Mouse (Mus musculus) limb, embryonic 12.5 days (tissue): ENCODE measurements around the gene H13. TPM values are rescaled to one million over a fixed set of nuclear protein-coding genes. Genes with fewer than 3 reads are reported as not detected.

Experiments
- ATAC-seq: fragments of 200-750 bp; cut with Nextera tagmentation; 2 replicates; pipeline ENCODE4 v1.8.0; 2017; ENCODE audit warnings: low read depth, moderate TSS enrichment; ENCODE audit not compliant: insufficient number of reproducible peaks, insufficient read depth, low FRiP score, low TSS enrichment
- H3K27ac ChIP-seq: fragments of 300-500 bp; sonication (generic); 2 replicates; pipeline ENCODE4 v1.5.1; 2016; ENCODE audit warnings: mild to moderate bottlenecking, moderate library complexity
- H3K27me3 ChIP-seq: fragments of 300-500 bp; sonication (generic); 2 replicates; pipeline ENCODE4 v1.6.1; 2016; ENCODE audit warnings: mild to moderate bottlenecking, moderate library complexity
- H3K36me3 ChIP-seq: fragments of 300-500 bp; sonication (generic); 2 replicates; pipeline ENCODE4 v1.6.1; 2016; ENCODE audit warnings: mild to moderate bottlenecking, moderate library complexity
- H3K4me1 ChIP-seq: fragments of 300-500 bp; sonication (generic); replicated peaks from 2 replicates; pipeline ENCODE4 v1.6.1; 2016
- H3K4me2 ChIP-seq: fragments of 300-500 bp; sonication (generic); 2 replicates; pipeline ENCODE4 v1.6.1; 2016; ENCODE audit warnings: mild to moderate bottlenecking, moderate library complexity
- H3K4me3 ChIP-seq: fragments of 300-500 bp; sonication (generic); replicated peaks from 2 replicates; pipeline ENCODE4 v1.5.1; 2016; ENCODE audit warnings: mild to moderate bottlenecking
- H3K9ac ChIP-seq: fragments of 300-500 bp; sonication (generic); replicated peaks from 2 replicates; pipeline ENCODE4 v1.6.1; 2016; ENCODE audit warnings: mild to moderate bottlenecking, moderate library complexity
- H3K9me3 ChIP-seq: fragments of 300-500 bp; sonication (generic); 2 replicates; pipeline ENCODE4 v1.6.1; 2016; ENCODE audit warnings: mild to moderate bottlenecking, moderate library complexity
- WGBS: fragments of 180-500 bp; shearing (Covaris S2); methylation state at CpG from one replicate; pipeline ENCODE4 v1.1.7; 2016; 5-methylcytosine and 5-hydroxymethylcytosine counted together
- polyA plus RNA-seq: library from polyadenylated mRNA; unstranded; fragments of >200 nt; fragmentation: Nextera tagmentation; extraction: Ambion mirVana; gene quantifications from 2 replicates; pipeline ENCODE4 v1.2.1, GENCODE M21; 2016

Gene H13
- polyA plus RNA-seq, 1 experiment from 2014 or later: 135 TPM

DNA sequence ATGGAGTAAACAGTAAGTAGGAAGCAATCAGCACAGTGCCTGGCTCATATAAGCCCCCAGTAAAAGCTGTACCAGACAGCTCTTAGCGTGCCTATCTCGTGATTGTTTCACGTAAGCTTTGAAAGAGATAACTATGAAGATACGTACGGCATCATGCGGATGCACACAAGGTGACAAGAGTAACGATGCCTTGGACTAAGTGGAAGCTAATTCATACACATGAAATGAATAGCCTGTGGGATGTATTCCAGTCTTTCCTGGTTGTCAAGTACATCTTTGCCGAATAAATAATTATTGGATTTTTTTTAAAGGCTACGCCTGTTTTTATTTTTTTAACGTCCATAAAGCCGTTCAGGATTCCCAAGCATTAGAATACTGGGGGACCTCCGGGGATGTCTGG, 17.1 kb downstream of the H13 start:
- Histone ChIP-seq H3K9ac (no peak overlapping the region), H3K4me1 (peaks cover 14% of the 10 kb centered on the region; the same call in 1 of the 2 replicates), H3K27me3 (no peaks in the 10 kb centered on the region), H3K36me3 (peaks cover 99% of the 10 kb centered on the region), H3K27ac (0 out of 2 replicates have a peak overlapping the region, but pooled peaks have one; percentile 35), H3K4me2 (peak overlapping the region; percentile 66), H3K4me3 (peak overlapping the region; percentile 45), H3K9me3 (peaks cover 17% of the 10 kb centered on the region; the same call in 1 of the 2 replicates)
- ATAC-seq: no peak; the same call in 1 of the 2 replicates
- 61% methylated on average over 12 of the region's 12 CpGs for WGBS

GRCm38 (mm10) chr2:152686806-152687267, 17.6 kb downstream of the H13 start, which contains the start of gene Mcts2:
Gene Mcts2, plus strand, starts transcription at chr2:152687035.
- peaks cover 99% of the 10 kb centered on the region for H3K36me3 ChIP-seq
- H3K27ac ChIP-seq: 0 out of 2 replicates have a peak within 1 kb of the TSS, but pooled peaks have one; percentile 35
- peaks cover 14% of the 10 kb centered on the region; the same call in 1 of the 2 replicates for H3K4me1 ChIP-seq
- peaks cover 17% of the 10 kb centered on the region; the same call in 1 of the 2 replicates for H3K9me3 ChIP-seq
- peak within 1 kb of the TSS; percentile 47 for H3K9ac ChIP-seq
- ATAC-seq: peak; percentile 91
- H3K4me3 ChIP-seq: peak within 1 kb of the TSS; percentile 45
- 46% methylated on average over 45 of the region's 45 CpGs for WGBS
- peak within 1 kb of the TSS; percentile 66 for H3K4me2 ChIP-seq
- no peaks in the 10 kb centered on the region for H3K27me3 ChIP-seq

DNA sequence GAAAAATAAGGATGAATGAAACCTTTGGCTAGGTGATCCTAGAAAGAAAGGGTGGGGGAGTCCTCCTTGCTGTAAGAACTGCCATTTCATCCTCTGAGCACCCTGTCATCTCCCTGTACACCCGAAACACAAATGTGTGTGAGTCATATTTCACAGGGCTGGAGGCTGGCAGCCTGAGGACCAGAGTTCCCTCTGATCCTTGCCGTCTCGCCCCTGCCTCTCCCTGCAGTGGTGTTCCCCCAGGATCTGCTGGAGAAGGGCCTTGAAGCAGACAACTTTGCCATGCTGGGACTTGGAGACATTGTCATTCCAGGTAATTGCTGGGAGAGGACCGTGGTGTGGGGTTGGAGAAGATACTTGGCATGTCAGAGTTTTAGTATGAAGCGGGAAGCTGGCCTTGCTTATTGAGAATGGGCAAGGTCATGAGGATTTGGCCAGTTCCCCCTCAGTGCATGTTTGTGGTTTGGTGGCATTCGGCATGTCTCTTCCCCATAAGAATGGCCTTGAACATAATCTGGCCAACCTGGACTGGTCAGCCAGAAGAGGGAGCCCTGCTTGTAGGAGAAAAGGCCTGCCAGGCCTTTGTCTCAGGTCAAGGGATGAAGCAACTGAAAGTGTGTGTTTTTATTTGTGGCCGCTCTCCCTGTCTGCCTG, 22.4 kb downstream of the H13 start:
- Histone ChIP-seq H3K36me3 (peaks cover 85% of the 10 kb centered on the region), H3K4me3 (no peak overlapping the region), H3K9ac (no peak overlapping the region), H3K4me2 (no peak overlapping the region), H3K27me3 (no peaks in the 10 kb centered on the region), H3K27ac (peak overlapping the region; percentile 56; the same call in 1 of the 2 replicates), H3K4me1 (peaks cover 25% of the 10 kb centered on the region), H3K9me3 (peaks cover 5% of the 10 kb centered on the region; the same call in 1 of the 2 replicates)
- WGBS: 83% methylated on average over 7 of the region's 7 CpGs
- ATAC-seq: no peak

DNA sequence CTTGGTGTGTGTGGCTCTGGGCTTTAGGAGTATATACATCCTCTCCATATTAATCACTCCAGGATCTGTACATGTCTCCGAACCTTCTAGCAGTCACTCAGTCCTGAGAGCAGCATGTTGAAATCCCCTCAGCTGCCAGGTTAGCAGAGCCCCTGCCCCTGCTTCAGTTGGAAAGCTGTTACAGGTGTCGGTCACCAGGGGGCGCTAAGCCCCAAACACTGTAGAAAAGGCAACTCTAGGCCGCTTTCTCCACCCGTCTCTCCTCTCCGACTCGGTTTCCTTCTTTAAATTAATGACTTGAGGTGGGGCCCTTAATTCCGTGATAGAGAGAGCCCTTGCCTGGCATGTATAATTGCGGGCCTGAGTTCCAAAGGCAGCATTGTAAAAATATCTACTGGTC, 24.0 kb downstream of the H13 start:
- Histone ChIP-seq H3K36me3 (peaks cover 83% of the 10 kb centered on the region), H3K27ac (0 out of 2 replicates have a peak overlapping the region, but pooled peaks have one; percentile 62), H3K4me1 (peaks cover 17% of the 10 kb centered on the region), H3K27me3 (no peaks in the 10 kb centered on the region), H3K9ac (no peak overlapping the region), H3K9me3 (no peaks in the 10 kb centered on the region), H3K4me2 (peak overlapping the region; percentile 44), H3K4me3 (no peak overlapping the region)
- peak; percentile 63 for ATAC-seq
- WGBS: 21% methylated on average over 9 of the region's 9 CpGs

DNA sequence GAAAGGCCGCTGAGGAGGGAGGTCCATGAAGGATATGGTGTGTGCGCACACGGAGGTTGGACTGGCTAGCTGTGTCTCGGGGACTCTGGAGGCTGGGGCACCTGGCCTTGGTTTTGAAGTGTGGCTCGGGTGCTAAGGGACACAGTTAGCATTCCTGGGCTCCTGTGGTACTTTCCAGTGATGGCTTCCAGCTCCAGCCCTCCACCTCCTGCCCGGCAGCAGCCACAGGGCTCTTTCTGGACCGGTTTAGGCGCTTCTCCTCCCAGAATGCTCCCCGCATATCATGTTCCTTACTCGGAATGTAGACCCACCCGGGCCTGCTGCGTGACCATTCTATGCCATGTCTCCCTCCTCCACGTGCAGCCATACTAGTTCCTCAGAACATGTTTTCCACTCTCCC, 24.5 kb downstream of the H13 start:
- no peak for ATAC-seq
- Histone ChIP-seq H3K9ac (no peak overlapping the region), H3K36me3 (peaks cover 83% of the 10 kb centered on the region), H3K27me3 (no peaks in the 10 kb centered on the region), H3K4me1 (peaks cover 14% of the 10 kb centered on the region), H3K9me3 (no peaks in the 10 kb centered on the region), H3K4me2 (peak overlapping the region; percentile 44), H3K4me3 (no peak overlapping the region), H3K27ac (0 out of 2 replicates have a peak overlapping the region, but pooled peaks have one; percentile 62)
- WGBS: 85% methylated on average over 13 of the region's 13 CpGs

GRCm38 (mm10) chr2:152694708-152695107, 25.4 kb downstream of the H13 start:
- 80% methylated on average over 7 of the region's 7 CpGs for WGBS
- no peak overlapping the region for H3K4me3 ChIP-seq
- ATAC-seq: no peak
- peaks cover 83% of the 10 kb centered on the region for H3K36me3 ChIP-seq
- peaks cover 14% of the 10 kb centered on the region for H3K4me1 ChIP-seq
- H3K9me3 ChIP-seq: no peaks in the 10 kb centered on the region
- H3K27ac ChIP-seq: no peak overlapping the region
- no peak overlapping the region for H3K4me2 ChIP-seq
- H3K27me3 ChIP-seq: no peaks in the 10 kb centered on the region
- no peak overlapping the region for H3K9ac ChIP-seq

DNA sequence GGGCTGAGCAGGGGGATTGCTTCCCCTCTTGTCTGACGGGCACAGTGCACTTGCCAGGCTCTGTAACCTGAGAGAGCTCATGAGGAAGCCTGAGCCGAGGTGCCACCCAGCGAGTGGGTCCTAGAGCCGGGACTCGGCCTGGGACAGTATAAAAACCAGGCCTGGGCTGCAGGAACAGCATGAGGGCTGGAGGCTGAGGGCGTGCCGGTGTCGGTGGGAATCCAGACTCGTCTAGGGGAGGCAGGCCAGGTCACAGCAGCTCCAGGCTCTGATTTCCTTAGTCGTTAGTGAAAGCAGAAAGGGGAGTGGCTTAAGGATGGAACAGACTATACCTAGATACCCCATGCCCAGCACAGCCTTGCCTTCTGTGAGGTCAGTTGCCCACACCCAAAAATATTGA, 26.8 kb downstream of the H13 start:
- 50% methylated on average over 10 of the region's 10 CpGs for WGBS
- H3K4me1 ChIP-seq: peaks cover 14% of the 10 kb centered on the region
- H3K27me3 ChIP-seq: no peaks in the 10 kb centered on the region
- no peak overlapping the region; the same call in 1 of the 2 replicates for H3K9ac ChIP-seq
- no peak overlapping the region for H3K4me3 ChIP-seq
- H3K9me3 ChIP-seq: no peaks in the 10 kb centered on the region
- H3K27ac ChIP-seq: peak overlapping the region; percentile 85
- no peak overlapping the region for H3K4me2 ChIP-seq
- H3K36me3 ChIP-seq: peaks cover 83% of the 10 kb centered on the region
- no peak for ATAC-seq

DNA sequence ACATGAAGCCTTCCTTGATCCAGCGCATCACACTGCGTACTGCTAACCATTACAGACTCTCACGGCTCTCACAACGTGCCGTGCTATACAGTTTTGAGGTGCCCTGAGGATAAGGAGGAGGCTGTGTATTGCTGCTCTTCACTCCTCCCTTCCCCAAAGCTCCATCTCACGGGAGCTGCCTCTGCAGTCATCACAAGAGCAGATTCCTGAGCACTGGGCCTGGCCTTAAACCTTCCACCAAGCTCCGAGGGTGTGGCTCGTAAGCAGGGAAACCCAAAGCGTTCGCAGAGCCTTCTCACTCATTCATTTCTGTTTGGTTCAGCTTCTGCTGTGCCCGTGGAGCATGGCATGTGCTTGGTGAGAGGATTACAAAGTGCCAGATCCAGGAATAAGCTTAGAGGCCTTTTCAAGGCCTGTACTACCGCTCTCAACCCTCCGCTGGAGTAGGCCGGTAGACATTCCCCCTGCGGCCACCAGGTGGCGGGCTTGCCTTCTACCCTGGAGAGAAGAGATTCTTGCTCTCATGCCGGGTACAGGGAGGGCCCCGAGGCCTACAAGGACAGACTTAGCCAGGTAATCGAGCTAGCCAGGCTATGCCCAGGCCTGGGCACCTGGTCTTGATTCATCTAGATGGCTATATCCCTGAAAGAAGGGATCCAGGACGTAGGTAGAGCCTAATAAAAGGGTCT, 27.4 kb downstream of the H13 start:
- no peak for ATAC-seq

GRCm38 (mm10) chr2:152700138-152700537, 30.9 kb downstream of the H13 start:
- Histone ChIP-seq H3K4me1 (peaks cover 23% of the 10 kb centered on the region), H3K9me3 (no peaks in the 10 kb centered on the region), H3K9ac (no peak overlapping the region), H3K27me3 (no peaks in the 10 kb centered on the region), H3K27ac (no peak overlapping the region), H3K4me3 (no peak overlapping the region), H3K36me3 (peaks cover 98% of the 10 kb centered on the region), H3K4me2 (no peak overlapping the region)
- WGBS: 96% methylated on average over 10 of the region's 10 CpGs
- ATAC-seq: no peak

More for the DNA sequence above, 27.4 kb downstream of the H13 start:
- H3K27me3 ChIP-seq: no peaks in the 10 kb centered on the region
- WGBS: 42% methylated on average over 20 of the region's 20 CpGs
- no peaks in the 10 kb centered on the region for H3K9me3 ChIP-seq
- peak overlapping the region; percentile 85 for H3K27ac ChIP-seq
- H3K4me1 ChIP-seq: peaks cover 14% of the 10 kb centered on the region
- no peak overlapping the region for H3K4me3 ChIP-seq
- H3K36me3 ChIP-seq: peaks cover 84% of the 10 kb centered on the region
- H3K4me2 ChIP-seq: no peak overlapping the region
- peak overlapping the region; percentile 60 for H3K9ac ChIP-seq

- peaks cover 95% of the 10 kb centered on the region for H3K36me3 ChIP-seq
- H3K4me1 ChIP-seq: peaks cover 28% of the 10 kb centered on the region
- H3K4me2 ChIP-seq: no peak overlapping the region
- no peak overlapping the region for H3K9ac ChIP-seq
- H3K27ac ChIP-seq: 0 out of 2 replicates have a peak overlapping the region, but pooled peaks have one; percentile 29
- no peak for ATAC-seq
- WGBS: 91% methylated on average over 8 of the region's 8 CpGs
- no peaks in the 10 kb centered on the region for H3K9me3 ChIP-seq
- no peaks in the 10 kb centered on the region for H3K27me3 ChIP-seq
- H3K4me3 ChIP-seq: no peak overlapping the region
These were observed 31.5 kb downstream of the H13 start for GRCm38 (mm10) chr2:152700725-152701124.

DNA sequence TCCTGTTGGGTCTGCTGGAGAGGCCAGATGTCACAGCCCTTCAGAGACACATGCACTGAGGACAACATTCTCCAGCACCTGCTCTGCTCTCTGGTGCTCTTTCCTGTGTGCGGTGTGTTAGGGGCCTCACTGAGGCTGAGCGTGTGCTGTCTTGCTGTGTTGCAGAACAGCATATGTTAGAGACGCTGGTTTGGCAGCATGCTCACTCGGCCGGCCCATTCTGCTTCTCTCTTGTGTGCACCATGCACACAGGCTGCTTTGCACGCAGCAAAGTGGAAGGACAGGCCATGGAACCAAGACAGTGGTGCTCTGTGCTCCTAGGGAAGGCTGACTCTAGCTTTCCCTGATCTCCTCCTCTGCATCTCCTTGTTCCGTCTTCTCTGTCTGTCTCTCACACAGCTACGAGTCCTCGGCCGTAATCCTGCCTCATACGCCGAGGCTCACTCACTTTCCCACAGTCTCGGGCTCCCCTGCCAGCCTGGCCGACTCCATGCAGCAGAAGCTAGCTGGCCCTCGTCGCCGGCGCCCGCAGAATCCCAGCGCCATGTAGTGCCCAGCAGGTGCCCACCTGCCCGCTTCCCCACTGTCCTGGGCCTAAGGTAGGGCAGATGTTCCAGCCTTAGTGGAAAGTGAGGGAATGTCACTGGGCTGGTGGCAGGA, 34.5 kb downstream of the H13 start:
- ATAC-seq: no peak
- WGBS: 89% methylated on average over 21 of the region's 21 CpGs
- peaks cover 72% of the 10 kb centered on the region for H3K36me3 ChIP-seq
- no peak overlapping the region for H3K4me2 ChIP-seq
- no peak overlapping the region for H3K4me3 ChIP-seq
- no peaks in the 10 kb centered on the region for H3K9me3 ChIP-seq
- peak overlapping the region; percentile 98 for H3K27ac ChIP-seq
- H3K9ac ChIP-seq: 0 out of 2 replicates have a peak overlapping the region, but pooled peaks have one; percentile 23
- H3K4me1 ChIP-seq: peaks cover 51% of the 10 kb centered on the region
- H3K27me3 ChIP-seq: no peaks in the 10 kb centered on the region
